Comparison of ENCODE assay signal across 16 mouse cellular contexts in the genomic region with DNA sequence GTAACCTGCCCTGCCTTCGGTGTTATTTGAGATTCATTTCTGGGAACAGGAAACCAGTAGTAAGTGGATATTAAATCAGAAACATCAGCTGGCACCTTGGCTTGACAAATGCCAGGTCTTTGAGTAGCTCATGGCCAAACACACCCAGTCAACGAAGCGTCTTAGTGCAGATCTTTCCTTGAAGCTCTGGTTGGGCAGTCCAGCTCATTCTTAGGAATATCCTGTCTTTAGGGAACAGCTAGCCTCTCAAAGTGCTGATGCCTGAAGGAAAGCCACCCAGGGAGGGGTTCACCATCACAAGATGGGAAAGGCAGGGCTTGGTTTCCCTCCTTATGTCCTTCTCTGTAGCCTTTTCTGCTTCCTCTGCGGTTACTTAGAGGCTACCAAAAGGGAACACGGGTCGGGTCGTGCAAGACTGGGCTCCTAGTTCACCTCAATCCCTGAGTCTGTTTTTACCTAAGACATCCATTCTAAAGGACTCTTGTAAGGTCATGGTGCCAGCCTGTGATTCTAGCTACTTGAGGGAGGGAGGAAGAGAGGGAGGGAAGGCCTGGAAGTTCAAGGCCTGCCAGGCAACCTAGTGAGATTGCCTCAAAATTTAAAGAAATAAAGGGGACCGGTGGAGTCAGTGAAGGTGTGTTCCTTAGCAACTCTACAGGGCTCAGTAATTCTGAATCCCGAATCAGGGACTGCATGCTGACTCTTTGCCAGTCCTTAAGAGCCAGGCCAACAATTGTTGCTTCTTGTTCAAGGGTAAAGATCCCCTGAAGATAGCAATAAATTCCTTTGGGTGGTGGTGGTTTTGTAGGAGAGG. TPM values are rescaled to one million over a fixed set of nuclear protein-coding genes. Genes with fewer than 3 reads are reported as not detected.
DNase-seq lines count a peak whose midpoint lies in the region; ATAC-seq and TF ChIP-seq lines count a peak whose summit lies in the region.
"Had no signal": no experiment of that assay in that cellular context is flagged by ENCODE, and none has a peak within 500 bp of the region (broad histone marks: within the 10 kb centered on the region; RNA-seq: fewer than 3 reads in every experiment).

No protein-coding gene starts in this region.

- no peaks in the 10 kb centered on the region for H3K27me3 ChIP-seq in midbrain, embryonic 13.5 days
- H3K27me3 ChIP-seq in midbrain, embryonic 14.5 days (ENCODE audit: control insufficient read depth, insufficient read depth, low read length) = no peaks in the 10 kb centered on the region
- no peaks in the 10 kb centered on the region for H3K27me3 ChIP-seq in liver, embryonic 13.5 days

- H3K9ac ChIP-seq in midbrain, embryonic 13.5 days (replicated peaks) = no peak overlapping the region
- H3K9ac ChIP-seq in midbrain, embryonic 14.5 days (replicated peaks; ENCODE audit: low read length) = no peak overlapping the region
- H3K9ac ChIP-seq in liver, embryonic 13.5 days = no peak overlapping the region; the same call in 1 of the 2 replicates

- peaks cover 55% of the 10 kb centered on the region for H3K4me1 ChIP-seq in midbrain, embryonic 13.5 days (replicated peaks)
- peaks cover 11% of the 10 kb centered on the region; the same call in 1 of the 2 replicates for H3K4me1 ChIP-seq in midbrain, embryonic 14.5 days (ENCODE audit: control insufficient read depth, insufficient read depth, low read length)
- H3K4me1 ChIP-seq in embryonic fibroblast, embryonic 13.5 days (ENCODE audit: control insufficient read depth, insufficient read depth, low read length) = peaks cover 22% of the 10 kb centered on the region
- H3K4me1 ChIP-seq in liver, embryonic 13.5 days (replicated peaks) = peaks cover 29% of the 10 kb centered on the region

- DNase-seq in heart, adult 11 months = peak; percentile 82
- no peak for DNase-seq in heart, adult 18-20 months
- no peak for DNase-seq in midbrain, embryonic 14.5 days
- DNase-seq in liver, embryonic 13.5 days = no peak
- no peak for DNase-seq in kidney, adult 18-20 months
- DNase-seq: adrenal gland, postnatal 36 days; cerebellum, adult 11 months; embryo, embryonic 11 days; gastrocnemius, postnatal 25 days; layer of hippocampus, postnatal 36 days; spleen, adult 18-20 months had no signal

- H3K4me2 ChIP-seq in midbrain, embryonic 13.5 days (replicated peaks) = no peak overlapping the region
- H3K4me2 ChIP-seq in midbrain, embryonic 14.5 days (ENCODE audit: low read length) = no peak overlapping the region
- no peak overlapping the region for H3K4me2 ChIP-seq in liver, embryonic 13.5 days

- H3K4me3 ChIP-seq in midbrain, embryonic 13.5 days (replicated peaks) = no peak overlapping the region
- no peak overlapping the region for H3K4me3 ChIP-seq in midbrain, embryonic 14.5 days (replicated peaks; ENCODE audit: low read depth, low read length)
- H3K4me3 ChIP-seq in embryonic fibroblast, embryonic 13.5 days (ENCODE audit: insufficient read depth, low read length) = no peak overlapping the region
- no peak overlapping the region for H3K4me3 ChIP-seq in liver, embryonic 13.5 days (replicated peaks)

- peaks cover 67% of the 10 kb centered on the region for H3K36me3 ChIP-seq in midbrain, embryonic 13.5 days
- peaks cover 69% of the 10 kb centered on the region for H3K36me3 ChIP-seq in midbrain, embryonic 14.5 days (ENCODE audit: control insufficient read depth, insufficient read depth, low read length)
- H3K36me3 ChIP-seq in liver, embryonic 13.5 days = peaks cover 61% of the 10 kb centered on the region

- no peaks in the 10 kb centered on the region for H3K9me3 ChIP-seq in midbrain, embryonic 13.5 days
- no peaks in the 10 kb centered on the region for H3K9me3 ChIP-seq in midbrain, embryonic 14.5 days (ENCODE audit: control insufficient read depth, low read length)
- no peaks in the 10 kb centered on the region for H3K9me3 ChIP-seq in liver, embryonic 13.5 days (replicated peaks)

- 0 out of 2 replicates have a peak overlapping the region, but pooled peaks have one; percentile 14 for H3K27ac ChIP-seq in midbrain, embryonic 13.5 days
- H3K27ac ChIP-seq in midbrain, embryonic 14.5 days (replicated peaks; ENCODE audit: low read depth, low read length) = no peak overlapping the region
- H3K27ac ChIP-seq in embryonic fibroblast, embryonic 13.5 days (ENCODE audit: insufficient read depth, low read length) = peak overlapping the region; percentile 27
- peak overlapping the region; percentile 24; the same call in 1 of the 2 replicates for H3K27ac ChIP-seq in liver, embryonic 13.5 days
- H3K27ac ChIP-seq: kidney, postnatal 0 days; stomach, postnatal 0 days had no signal

- no peak for TF ChIP-seq POLR2A in embryonic fibroblast, embryonic 13.5 days (IDR thresholded peaks at IDR 0.05; ENCODE audit: low read depth, low read length)

- no peak for ATAC-seq in midbrain, embryonic 13.5 days
- ATAC-seq in midbrain, embryonic 14.5 days (ENCODE audit: low FRiP score, low TSS enrichment) = no peak
- no peak for ATAC-seq in liver, embryonic 13.5 days (ENCODE audit: low read depth)
- ATAC-seq: hindbrain, embryonic 16.5 days had no signal

- WGBS in midbrain, embryonic 13.5 days = 88% methylated on average over 9 of the region's 9 CpGs
- 85% methylated on average over 9 of the region's 9 CpGs for WGBS in midbrain, embryonic 14.5 days
- 77% methylated on average over 9 of the region's 9 CpGs for WGBS in liver, embryonic 13.5 days (ENCODE audit: insufficient replicate concordance)

- no peak for TF ChIP-seq CTCF in embryonic fibroblast, embryonic 13.5 days (IDR thresholded peaks at IDR 0.05; ENCODE audit: borderline replicate concordance, insufficient read depth, low read length)

RNA-seq across cellular contexts. Expression of a gene that starts 13.8 kb away (rescaled TPM):
- total RNA-seq in heart, adult 18-20 months (2021) = 1 to 10 TPM; 9.1 to 9.4 TPM
- polyA plus RNA-seq in midbrain, embryonic 13.5 days (2015; fragmentation: Nextera tagmentation; extraction: Ambion mirVana) = 254 and 259 TPM in 2 replicates
- 194 and 281 TPM in 2 replicates for polyA plus RNA-seq in midbrain, embryonic 14.5 days (2014; fragmentation: Nextera tagmentation; extraction: Ambion mirVana)
- 442 and 478 TPM in 2 replicates for polyA plus RNA-seq in embryonic fibroblast, embryonic 13.5 days (2011; ENCODE audit: insufficient read length, low read depth, missing spikeins)
- 73.7 and 106 TPM in 2 replicates for polyA plus RNA-seq in liver, embryonic 13.5 days (2015; fragmentation: Nextera tagmentation; extraction: Ambion mirVana)

RNA-seq across cellular contexts. Expression of a gene that starts 25.6 kb away (rescaled TPM):
- total RNA-seq in heart, adult 18-20 months (2021) = 1 to 10 TPM; 4.3 to 7.8 TPM
- 0.08 TPM in 2 replicates for polyA plus RNA-seq in midbrain, embryonic 13.5 days (2015; fragmentation: Nextera tagmentation; extraction: Ambion mirVana)
- 0.11 and 0.19 TPM in 2 replicates for polyA plus RNA-seq in midbrain, embryonic 14.5 days (2014; fragmentation: Nextera tagmentation; extraction: Ambion mirVana)
- polyA plus RNA-seq in embryonic fibroblast, embryonic 13.5 days (2011; ENCODE audit: insufficient read length, low read depth, missing spikeins) = 0.35 and 0.72 TPM in 2 replicates
- polyA plus RNA-seq in liver, embryonic 13.5 days (2015; fragmentation: Nextera tagmentation; extraction: Ambion mirVana) = 0.05 TPM in 1 of 2 replicates, not detected in the other
